Mouse (Mus musculus): ENCODE measurements around the gene Cltc. TPM values are rescaled to one million over a fixed set of nuclear protein-coding genes. Genes with fewer than 3 reads are reported as not detected.
A peak's percentile ranks its signal among the peaks of the same experiment; 100 is the strongest.

Cltc gene
- polyA plus RNA-seq, 1 experiment from 2014 or later: 173 TPM

- peaks cover 11% of the 10 kb centered on the region for H3K36me3 ChIP-seq (ENCODE audit: control insufficient read depth, insufficient read depth, low read length)
- DNase-seq (ENCODE audit: low spot score) (no peak), ATAC-seq (ENCODE audit: low FRiP score) (no peak)
- no peak overlapping the region for H3K9ac ChIP-seq (ENCODE audit: low read depth, low read length)
- no peak overlapping the region for H3K4me2 ChIP-seq (replicated peaks; ENCODE audit: low read depth, low read length)
- WGBS: 98% methylated on average over 4 of the region's 4 CpGs
- no peaks in the 10 kb centered on the region for H3K27me3 ChIP-seq (ENCODE audit: control insufficient read depth, insufficient read depth, low read length)
- H3K4me1 ChIP-seq (replicated peaks; ENCODE audit: control insufficient read depth, insufficient read depth, low read length): no peaks in the 10 kb centered on the region
- H3K4me3 ChIP-seq (ENCODE audit: low read depth, low read length): no peak overlapping the region
- no peaks in the 10 kb centered on the region for H3K9me3 ChIP-seq (ENCODE audit: control insufficient read depth, low read length)
- H3K27ac ChIP-seq (ENCODE audit: low read depth, low read length): no peak overlapping the region
Observed at GRCm38 (mm10) chr11:86701151-86701550, 56.2 kb downstream of the Cltc start.

- H3K9ac ChIP-seq (ENCODE audit: low read depth, low read length): no peak overlapping the region
- H3K4me2 ChIP-seq (replicated peaks; ENCODE audit: low read depth, low read length): no peak overlapping the region
- H3K36me3 ChIP-seq (ENCODE audit: control insufficient read depth, insufficient read depth, low read length): peaks cover 9% of the 10 kb centered on the region
- no peaks in the 10 kb centered on the region for H3K27me3 ChIP-seq (ENCODE audit: control insufficient read depth, insufficient read depth, low read length)
- no peak overlapping the region for H3K27ac ChIP-seq (ENCODE audit: low read depth, low read length)
- DNase-seq (ENCODE audit: low spot score) (no peak), ATAC-seq (ENCODE audit: low FRiP score) (no peak)
- no peaks in the 10 kb centered on the region for H3K4me1 ChIP-seq (replicated peaks; ENCODE audit: control insufficient read depth, insufficient read depth, low read length)
- H3K9me3 ChIP-seq (ENCODE audit: control insufficient read depth, low read length): no peaks in the 10 kb centered on the region
- no peak overlapping the region for H3K4me3 ChIP-seq (ENCODE audit: low read depth, low read length)
- 80% methylated on average over 4 of the region's 4 CpGs for WGBS
Observed at GRCm38 (mm10) chr11:86695461-86695860, 61.9 kb downstream of the Cltc start.

- Histone ChIP-seq H3K27me3 (ENCODE audit: control insufficient read depth, insufficient read depth, low read length) (no peaks in the 10 kb centered on the region), H3K4me2 (replicated peaks; ENCODE audit: low read depth, low read length) (no peak overlapping the region), H3K9me3 (ENCODE audit: control insufficient read depth, low read length) (no peaks in the 10 kb centered on the region), H3K36me3 (ENCODE audit: control insufficient read depth, insufficient read depth, low read length) (peaks cover 8% of the 10 kb centered on the region), H3K4me3 (ENCODE audit: low read depth, low read length) (no peak overlapping the region), H3K4me1 (replicated peaks; ENCODE audit: control insufficient read depth, insufficient read depth, low read length) (no peaks in the 10 kb centered on the region), H3K9ac (ENCODE audit: low read depth, low read length) (no peak overlapping the region), H3K27ac (ENCODE audit: low read depth, low read length) (no peak overlapping the region)
- WGBS: 91% methylated on average over 2 of the region's 2 CpGs
- no peak for ATAC-seq (ENCODE audit: low FRiP score)
- no peak for DNase-seq (ENCODE audit: low spot score)
Observed at GRCm38 (mm10) chr11:86692546-86692945, 64.8 kb downstream of the Cltc start.

- no peaks in the 10 kb centered on the region for H3K27me3 ChIP-seq (ENCODE audit: control insufficient read depth, insufficient read depth, low read length)
- H3K9me3 ChIP-seq (ENCODE audit: control insufficient read depth, low read length): no peaks in the 10 kb centered on the region
- peaks cover 8% of the 10 kb centered on the region for H3K36me3 ChIP-seq (ENCODE audit: control insufficient read depth, insufficient read depth, low read length)
- H3K4me1 ChIP-seq (replicated peaks; ENCODE audit: control insufficient read depth, insufficient read depth, low read length): no peaks in the 10 kb centered on the region
- no peak overlapping the region for H3K27ac ChIP-seq (ENCODE audit: low read depth, low read length)
- DNase-seq (ENCODE audit: low spot score) (no peak), ATAC-seq (ENCODE audit: low FRiP score) (no peak)
- H3K4me3 ChIP-seq (ENCODE audit: low read depth, low read length): no peak overlapping the region
- no peak overlapping the region for H3K9ac ChIP-seq (ENCODE audit: low read depth, low read length)
- 94% methylated on average over 2 of the region's 2 CpGs for WGBS
- no peak overlapping the region for H3K4me2 ChIP-seq (replicated peaks; ENCODE audit: low read depth, low read length)
Observed at GRCm38 (mm10) chr11:86691956-86692355, 65.4 kb downstream of the Cltc start.

GRCm38 (mm10) chr11:86691482-86691881 lies 65.9 kb downstream of the Cltc start:
- no peak for DNase-seq (ENCODE audit: low spot score)
- Histone ChIP-seq H3K4me2 (replicated peaks; ENCODE audit: low read depth, low read length) (no peak overlapping the region), H3K27me3 (ENCODE audit: control insufficient read depth, insufficient read depth, low read length) (no peaks in the 10 kb centered on the region), H3K4me3 (ENCODE audit: low read depth, low read length) (no peak overlapping the region), H3K9me3 (ENCODE audit: control insufficient read depth, low read length) (no peaks in the 10 kb centered on the region), H3K9ac (ENCODE audit: low read depth, low read length) (no peak overlapping the region), H3K27ac (ENCODE audit: low read depth, low read length) (no peak overlapping the region), H3K4me1 (replicated peaks; ENCODE audit: control insufficient read depth, insufficient read depth, low read length) (no peaks in the 10 kb centered on the region), H3K36me3 (ENCODE audit: control insufficient read depth, insufficient read depth, low read length) (peaks cover 8% of the 10 kb centered on the region)
- ATAC-seq (ENCODE audit: low FRiP score): no peak
- WGBS: 93% methylated on average over 3 of the region's 3 CpGs

GRCm38 (mm10) chr11:86690383-86690782 lies 67.0 kb downstream of the Cltc start:
- Histone ChIP-seq H3K4me3 (ENCODE audit: low read depth, low read length) (no peak overlapping the region), H3K27ac (ENCODE audit: low read depth, low read length) (no peak overlapping the region), H3K4me1 (replicated peaks; ENCODE audit: control insufficient read depth, insufficient read depth, low read length) (no peaks in the 10 kb centered on the region), H3K9me3 (ENCODE audit: control insufficient read depth, low read length) (no peaks in the 10 kb centered on the region), H3K9ac (ENCODE audit: low read depth, low read length) (no peak overlapping the region), H3K27me3 (ENCODE audit: control insufficient read depth, insufficient read depth, low read length) (no peaks in the 10 kb centered on the region), H3K36me3 (ENCODE audit: control insufficient read depth, insufficient read depth, low read length) (peaks cover 5% of the 10 kb centered on the region), H3K4me2 (replicated peaks; ENCODE audit: low read depth, low read length) (no peak overlapping the region)
- DNase-seq (ENCODE audit: low spot score): no peak
- no peak for ATAC-seq (ENCODE audit: low FRiP score)
- WGBS: 94% methylated on average over 3 of the region's 3 CpGs

- peak overlapping the region; percentile 76 for H3K4me3 ChIP-seq (ENCODE audit: low read depth, low read length)
- H3K36me3 ChIP-seq (ENCODE audit: control insufficient read depth, insufficient read depth, low read length): peaks cover 2% of the 10 kb centered on the region; the same call in 1 of the 2 replicates
- DNase-seq (ENCODE audit: low spot score) (no peak), ATAC-seq (ENCODE audit: low FRiP score) (no peak)
- peak overlapping the region; percentile 52; the same call in 1 of the 2 replicates for H3K4me2 ChIP-seq (replicated peaks; ENCODE audit: low read depth, low read length)
- H3K27me3 ChIP-seq (ENCODE audit: control insufficient read depth, insufficient read depth, low read length): no peaks in the 10 kb centered on the region
- WGBS: 84% methylated on average over 1 of the region's 1 CpGs
- H3K27ac ChIP-seq (ENCODE audit: low read depth, low read length): no peak overlapping the region
- no peaks in the 10 kb centered on the region; the same call in 1 of the 2 replicates for H3K4me1 ChIP-seq (replicated peaks; ENCODE audit: control insufficient read depth, insufficient read depth, low read length)
- no peaks in the 10 kb centered on the region for H3K9me3 ChIP-seq (ENCODE audit: control insufficient read depth, low read length)
- H3K9ac ChIP-seq (ENCODE audit: low read depth, low read length): no peak overlapping the region
Observed at GRCm38 (mm10) chr11:86685366-86685765, 72.0 kb downstream of the Cltc start.

- Histone ChIP-seq H3K36me3 (ENCODE audit: control insufficient read depth, insufficient read depth, low read length) (no peaks in the 10 kb centered on the region), H3K9me3 (ENCODE audit: control insufficient read depth, low read length) (no peaks in the 10 kb centered on the region), H3K4me3 (ENCODE audit: low read depth, low read length) (peak overlapping the region; percentile 76), H3K27ac (ENCODE audit: low read depth, low read length) (peak overlapping the region; percentile 80), H3K4me2 (replicated peaks; ENCODE audit: low read depth, low read length) (peak overlapping the region; percentile 52), H3K27me3 (ENCODE audit: control insufficient read depth, insufficient read depth, low read length) (no peaks in the 10 kb centered on the region), H3K9ac (ENCODE audit: low read depth, low read length) (peak overlapping the region; percentile 83), H3K4me1 (replicated peaks; ENCODE audit: control insufficient read depth, insufficient read depth, low read length) (no peaks in the 10 kb centered on the region; the same call in 1 of the 2 replicates)
- DNase-seq (ENCODE audit: low spot score) (no peak), ATAC-seq (ENCODE audit: low FRiP score) (no peak)
- WGBS: 9% methylated on average over 20 of the region's 20 CpGs
Observed at GRCm38 (mm10) chr11:86684126-86685012, 73.0 kb downstream of the Cltc start.
